Mouse (Mus musculus): ENCODE data around the gene Tjp2. TPM values are rescaled to one million over a fixed set of nuclear protein-coding genes. Genes with fewer than 3 reads are reported as not detected.

Gene Tjp2
- polyA plus RNA-seq, 1 experiment: 5.5 TPM

DNA sequence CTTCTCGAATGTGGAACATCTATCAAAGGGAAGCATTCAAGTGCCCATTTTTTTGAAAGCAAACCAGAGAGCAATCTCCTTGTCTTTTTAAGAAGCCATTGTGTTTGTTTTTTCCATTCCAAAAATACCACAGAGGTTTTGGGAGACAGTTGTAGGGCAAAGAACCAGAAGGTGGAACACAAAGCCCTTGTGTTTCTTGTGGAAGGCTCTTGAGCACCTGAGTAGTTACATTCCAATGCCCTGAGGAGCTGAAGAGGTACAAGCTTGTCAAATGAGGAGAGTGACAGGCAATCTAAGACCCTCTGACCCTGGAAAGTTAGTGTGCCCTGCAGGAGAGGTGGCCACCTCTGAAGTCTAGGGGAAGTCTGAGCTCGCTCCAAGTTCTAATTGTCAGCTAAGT is 174.3 kb downstream of the Tjp2 start:
- 77% methylated on average over 2 of the region's 2 CpGs for WGBS
- DNase-seq: no peak
- no peak overlapping the region for H3K4me3 ChIP-seq (ENCODE audit: control insufficient read depth, insufficient read depth, low read length)
- H3K27ac ChIP-seq (ENCODE audit: control insufficient read depth, insufficient read depth, low read length): no peak overlapping the region
- H3K4me1 ChIP-seq (replicated peaks; ENCODE audit: control insufficient read depth, insufficient read depth, low read length): no peaks in the 10 kb centered on the region
- TF ChIP-seq POLR2A (IDR thresholded peaks at IDR 0.05; ENCODE audit: control insufficient read depth, extremely low read depth, insufficient read depth, low read length, poor library complexity): no peak
- TF ChIP-seq CTCF (IDR thresholded peaks at IDR 0.05; ENCODE audit: borderline replicate concordance, control insufficient read depth, extremely low read depth, insufficient read depth, low read length, poor library complexity): no peak
- H3K36me3 ChIP-seq (ENCODE audit: control insufficient read depth, insufficient read depth, low read length): no peaks in the 10 kb centered on the region
- H3K27me3 ChIP-seq (ENCODE audit: control insufficient read depth, insufficient read depth, low read length): no peaks in the 10 kb centered on the region

DNA sequence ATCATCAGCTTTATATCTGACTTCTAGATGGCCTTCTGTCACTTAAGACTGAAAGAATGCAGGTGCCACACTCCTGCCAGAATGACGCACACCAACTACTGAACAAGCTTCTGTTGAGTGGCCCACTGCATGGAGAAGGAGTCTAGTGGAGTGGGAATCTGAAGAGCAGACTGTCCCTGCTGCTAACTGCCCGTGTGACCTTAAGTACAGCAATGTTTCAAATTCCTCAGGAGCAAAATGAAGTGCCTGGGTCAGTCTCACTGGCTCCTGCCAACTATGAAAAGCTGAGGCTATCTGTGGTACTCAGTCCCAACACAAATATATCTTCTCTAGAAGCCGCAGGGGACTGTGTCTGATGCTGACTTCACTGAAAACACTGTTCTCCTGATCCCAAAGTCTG is 175.5 kb downstream of the Tjp2 start:
- Histone ChIP-seq H3K27me3 (ENCODE audit: control insufficient read depth, insufficient read depth, low read length) (no peaks in the 10 kb centered on the region), H3K4me3 (ENCODE audit: control insufficient read depth, insufficient read depth, low read length) (no peak overlapping the region), H3K27ac (ENCODE audit: control insufficient read depth, insufficient read depth, low read length) (no peak overlapping the region), H3K4me1 (replicated peaks; ENCODE audit: control insufficient read depth, insufficient read depth, low read length) (no peaks in the 10 kb centered on the region), H3K36me3 (ENCODE audit: control insufficient read depth, insufficient read depth, low read length) (no peaks in the 10 kb centered on the region)
- 86% methylated on average over 3 of the region's 3 CpGs for WGBS
- TF ChIP-seq CTCF (IDR thresholded peaks at IDR 0.05; ENCODE audit: borderline replicate concordance, control insufficient read depth, extremely low read depth, insufficient read depth, low read length, poor library complexity) (no peak), POLR2A (IDR thresholded peaks at IDR 0.05; ENCODE audit: control insufficient read depth, extremely low read depth, insufficient read depth, low read length, poor library complexity) (no peak)
- no peak for DNase-seq

DNA sequence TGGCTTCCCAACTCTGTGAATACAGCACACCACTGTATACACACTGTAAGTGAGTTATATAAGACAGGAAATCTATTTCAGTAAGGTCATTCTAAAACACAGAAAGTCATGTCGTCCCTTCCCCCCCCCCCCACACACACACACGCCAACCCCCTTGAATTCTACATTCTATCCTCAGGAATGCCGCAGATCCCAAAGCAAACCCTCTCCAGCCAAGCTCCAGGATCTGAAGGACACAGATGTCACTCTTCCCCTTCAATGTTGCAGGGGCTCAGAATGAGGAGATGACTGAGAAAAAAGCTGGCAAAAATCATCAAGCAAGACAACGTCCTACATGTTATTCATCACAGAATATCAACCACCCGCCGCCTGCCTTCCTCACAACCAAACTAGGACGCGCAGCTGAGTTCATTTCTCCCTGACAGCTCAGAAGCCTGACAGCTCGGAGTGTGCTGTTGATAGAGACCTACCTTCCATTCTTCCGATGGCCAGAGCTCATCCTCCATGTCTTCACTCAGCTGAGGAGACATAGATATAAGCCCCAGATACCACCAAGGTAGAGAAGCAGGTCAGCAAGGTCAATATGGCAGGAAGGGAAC is 178.3 kb downstream of the Tjp2 start:
- WGBS: 90% methylated on average over 10 of the region's 10 CpGs
- no peak for TF ChIP-seq CTCF (IDR thresholded peaks at IDR 0.05; ENCODE audit: borderline replicate concordance, control insufficient read depth, extremely low read depth, insufficient read depth, low read length, poor library complexity)
- no peak for TF ChIP-seq POLR2A (IDR thresholded peaks at IDR 0.05; ENCODE audit: control insufficient read depth, extremely low read depth, insufficient read depth, low read length, poor library complexity)
- Histone ChIP-seq H3K4me3 (ENCODE audit: control insufficient read depth, insufficient read depth, low read length) (no peak overlapping the region), H3K36me3 (ENCODE audit: control insufficient read depth, insufficient read depth, low read length) (no peaks in the 10 kb centered on the region), H3K27me3 (ENCODE audit: control insufficient read depth, insufficient read depth, low read length) (no peaks in the 10 kb centered on the region), H3K27ac (ENCODE audit: control insufficient read depth, insufficient read depth, low read length) (no peak overlapping the region), H3K4me1 (replicated peaks; ENCODE audit: control insufficient read depth, insufficient read depth, low read length) (no peaks in the 10 kb centered on the region)
- DNase-seq: no peak

Other genes starting within 250 kb of the Tjp2 start
- 2.2 and 4.8 TPM in 2 replicates for gene Fam189a2, start 194.0 kb downstream of the Tjp2 start, polyA plus RNA-seq (2012; rRNA removed)
- gene Fxn, start 55.6 kb upstream of the Tjp2 start, polyA plus RNA-seq (2012; rRNA removed): 22.5 and 24.5 TPM in 2 replicates

All from thymus, adult 2 months (tissue).